Mouse (Mus musculus) lung, adult 2 months (tissue): ENCODE data around the gene Prkar2b. TPM values are rescaled to one million over a fixed set of nuclear protein-coding genes. Genes with fewer than 3 reads are reported as not detected.
A peak's percentile ranks its signal among the peaks of the same experiment; 100 is the strongest.

Experiments
- DNase-seq: peaks from one replicate; pipeline ENCODE4 v3.0.0; 2022
- H3K4me1 ChIP-seq: fragments of 200-500 bp; 2 replicates; pipeline ENCODE4 v1.6.1; 2011; ENCODE audit warnings: low read length; ENCODE audit not compliant: control insufficient read depth, insufficient read depth
- H3K4me3 ChIP-seq: fragments of 200-500 bp; replicated peaks from 2 replicates; pipeline ENCODE3; 2011; ENCODE audit warnings: low read depth, mild to moderate bottlenecking, control low read depth, low read length; ENCODE audit errors: extremely low read depth
- CTCF ChIP-seq: fragments of 200-500 bp; IDR thresholded peaks from 2 replicates; pipeline ENCODE4 v1.5.1; 2011; ENCODE audit warnings: mild to moderate bottlenecking, low read length, control low read depth; ENCODE audit not compliant: insufficient read depth
- POLR2A ChIP-seq: fragments of 200-500 bp; IDR thresholded peaks from 2 replicates; pipeline ENCODE4 v1.6.1; 2011; ENCODE audit warnings: low read depth, mild to moderate bottlenecking, control low read depth, low read length, borderline replicate concordance; ENCODE audit errors: extremely low read depth
- WGBS: fragments of 180-500 bp; shearing (Covaris S2); methylation state at CpG from one replicate; pipeline ENCODE4 v1.1.7; 2018; 5-methylcytosine and 5-hydroxymethylcytosine counted together
- polyA plus RNA-seq: library from polyadenylated mRNA; depleted of rRNA; stranded (reverse); fragments of >200 nt; gene quantifications from 2 replicates; pipeline ENCODE4 v1.2.3, GENCODE M21; 2012

Gene Prkar2b
- polyA plus RNA-seq, 1 experiment: 10.9 TPM

- H3K4me3 ChIP-seq: no peak overlapping the region
- TF ChIP-seq POLR2A: no peak
- WGBS: 21% methylated on average over 5 of the region's 5 CpGs
- no peak for DNase-seq
- H3K4me1 ChIP-seq: no peaks in the 10 kb centered on the region
Measured at GRCm38 (mm10) chr12:31996877-31997276, 64.2 kb downstream of the Prkar2b start.

DNA sequence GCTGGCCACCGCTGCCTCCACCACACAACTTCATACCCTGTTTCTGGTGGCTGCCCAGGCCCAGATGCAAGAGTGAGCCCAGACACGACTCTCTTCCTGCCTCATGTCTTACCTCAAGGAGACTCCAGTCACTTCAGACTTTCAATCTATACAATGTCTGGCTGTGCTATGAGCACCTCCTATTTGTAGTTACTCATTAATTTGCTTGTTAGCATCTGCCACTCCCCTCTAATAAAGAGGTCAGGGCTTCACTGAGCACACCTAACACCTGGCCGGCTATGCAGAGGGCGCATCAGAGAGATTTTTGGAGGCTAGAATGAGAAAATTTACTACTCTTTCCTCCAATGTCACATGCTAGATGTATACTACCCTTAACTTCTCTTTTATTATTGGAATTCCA is 70.5 kb downstream of the Prkar2b start:
- TF ChIP-seq POLR2A (no peak), CTCF (no peak)
- no peak for DNase-seq
- Histone ChIP-seq H3K4me1 (no peaks in the 10 kb centered on the region), H3K4me3 (no peak overlapping the region)
- WGBS: 84% methylated on average over 4 of the region's 4 CpGs

GRCm38 (mm10) chr12:31989726-31990125 is 71.4 kb downstream of the Prkar2b start:
- TF ChIP-seq POLR2A (no peak), CTCF (no peak)
- no peaks in the 10 kb centered on the region for H3K4me1 ChIP-seq
- DNase-seq: no peak
- H3K4me3 ChIP-seq: no peak overlapping the region

DNA sequence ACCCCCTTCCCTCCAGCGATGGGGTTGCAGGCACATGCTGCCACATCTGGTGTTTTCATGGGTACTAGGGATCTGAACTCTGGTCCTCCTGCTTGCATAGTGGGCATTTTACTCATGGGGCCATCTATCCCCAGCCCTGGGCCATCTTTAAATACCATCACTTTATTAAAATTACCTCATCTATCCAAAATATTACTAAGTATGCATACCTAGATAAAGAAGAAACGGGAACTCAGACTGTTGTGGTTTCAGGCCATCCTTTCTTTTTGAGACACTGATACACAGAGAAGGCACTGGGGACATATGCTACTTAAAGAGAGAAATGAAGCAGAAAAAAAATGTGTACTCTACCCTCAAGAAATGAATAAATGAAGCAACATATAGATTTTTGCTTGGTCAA is 74.6 kb downstream of the Prkar2b start:
- no peak for TF ChIP-seq POLR2A
- TF ChIP-seq CTCF: no peak
- WGBS: 94% methylated on average over 2 of the region's 2 CpGs

GRCm38 (mm10) chr12:31985738-31986137 is 75.4 kb downstream of the Prkar2b start:
- 96% methylated on average over 6 of the region's 6 CpGs for WGBS
- H3K4me1 ChIP-seq: no peaks in the 10 kb centered on the region; the same call in 1 of the 2 replicates
- H3K4me3 ChIP-seq: no peak overlapping the region
- TF ChIP-seq POLR2A: no peak
- DNase-seq: no peak

More for the DNA sequence above, 74.6 kb downstream of the Prkar2b start:
- Histone ChIP-seq H3K4me3 (no peak overlapping the region), H3K4me1 (no peaks in the 10 kb centered on the region; the same call in 1 of the 2 replicates)
- DNase-seq: no peak

- 52% methylated on average over 12 of the region's 12 CpGs for WGBS
- no peak for DNase-seq
- no peak overlapping the region for H3K4me3 ChIP-seq
- no peaks in the 10 kb centered on the region; the same call in 1 of the 2 replicates for H3K4me1 ChIP-seq
- TF ChIP-seq POLR2A (no peak), CTCF (no peak)
Measured at GRCm38 (mm10) chr12:31984664-31985063, 76.4 kb downstream of the Prkar2b start.

- TF ChIP-seq POLR2A: no peak
- TF ChIP-seq CTCF: no peak
- WGBS: 60% methylated on average over 2 of the region's 2 CpGs
Measured at GRCm38 (mm10) chr12:31984206-31984605, 76.9 kb downstream of the Prkar2b start.

DNA sequence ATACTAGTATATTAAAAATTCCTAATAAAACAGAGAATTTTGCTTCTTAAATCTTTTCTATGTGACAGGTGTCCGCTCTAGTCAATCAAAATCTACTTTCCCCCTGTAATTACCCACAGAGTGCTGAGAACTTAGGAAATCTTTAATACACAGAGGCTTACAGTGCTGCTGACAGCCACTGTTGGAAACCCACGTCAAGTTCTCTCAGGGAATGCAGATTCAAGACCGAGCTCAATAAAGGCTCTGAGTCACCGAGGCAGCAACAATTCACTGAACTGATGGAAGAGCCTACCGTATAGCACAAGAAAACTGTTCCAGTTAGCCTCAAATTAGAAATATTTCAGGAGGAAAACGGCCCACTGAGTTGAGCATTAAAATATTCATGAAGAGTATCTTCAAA is 77.3 kb downstream of the Prkar2b start:
- Histone ChIP-seq H3K4me1 (no peaks in the 10 kb centered on the region; the same call in 1 of the 2 replicates), H3K4me3 (no peak overlapping the region)
- TF ChIP-seq CTCF: no peak
- no peak for TF ChIP-seq POLR2A
- WGBS: 81% methylated on average over 6 of the region's 6 CpGs
- DNase-seq: no peak

More at GRCm38 (mm10) chr12:31984206-31984605, 76.9 kb downstream of the Prkar2b start:
- no peak for DNase-seq
- Histone ChIP-seq H3K4me3 (no peak overlapping the region), H3K4me1 (no peaks in the 10 kb centered on the region; the same call in 1 of the 2 replicates)

GRCm38 (mm10) chr12:31983238-31983637 is 77.9 kb downstream of the Prkar2b start:
- no peak for DNase-seq
- Histone ChIP-seq H3K4me3 (no peak overlapping the region), H3K4me1 (no peaks in the 10 kb centered on the region; the same call in 1 of the 2 replicates)
- TF ChIP-seq POLR2A: no peak
- TF ChIP-seq CTCF: no peak
- WGBS: 72% methylated on average over 7 of the region's 7 CpGs

- TF ChIP-seq POLR2A (no peak), CTCF (no peak)
- DNase-seq: no peak
- WGBS: 71% methylated on average over 12 of the region's 12 CpGs
- Histone ChIP-seq H3K4me3 (no peak overlapping the region), H3K4me1 (no peaks in the 10 kb centered on the region)
Measured at GRCm38 (mm10) chr12:31977613-31978195, 83.4 kb downstream of the Prkar2b start.

DNA sequence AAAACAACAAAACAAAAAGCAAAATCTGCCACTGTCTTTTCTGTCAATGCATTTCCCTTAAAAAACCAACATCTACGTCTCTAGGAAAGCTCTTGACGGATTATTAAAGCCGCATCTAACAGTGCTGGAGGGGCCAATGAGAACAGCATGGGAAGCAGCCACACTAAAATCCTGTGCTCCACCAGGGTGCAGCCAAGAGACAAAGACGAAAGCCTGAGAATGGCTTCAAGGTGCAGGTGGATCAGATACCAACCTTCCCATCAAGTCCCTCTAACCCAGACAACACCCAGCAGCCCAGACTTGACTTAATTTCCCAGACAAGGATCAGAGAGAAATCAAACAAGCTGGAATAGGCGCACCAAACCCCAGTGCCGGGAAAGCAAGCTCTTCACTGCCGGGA is 84.6 kb downstream of the Prkar2b start:
- 58% methylated on average over 7 of the region's 7 CpGs for WGBS
- no peak for TF ChIP-seq POLR2A
- TF ChIP-seq CTCF: peak; percentile 30; the same call in 1 of the 2 replicates

More for the DNA sequence above, 84.6 kb downstream of the Prkar2b start:
- no peak for DNase-seq
- no peak overlapping the region for H3K4me3 ChIP-seq
- H3K4me1 ChIP-seq: no peaks in the 10 kb centered on the region
